Mouse (Mus musculus) gastrocnemius, adult 2 months (tissue): Measurements from ENCODE around the gene Cplane1. TPM values are rescaled to one million over a fixed set of nuclear protein-coding genes. Genes with fewer than 3 reads are reported as not detected.

Source experiments
- DNase-seq: peaks from one replicate; pipeline ENCODE4 v3.0.0; 2022
- H3K27ac ChIP-seq: fragments of 200-600 bp; 2 replicates; pipeline ENCODE4 v1.8.1; 2022; ENCODE audit warnings: mild to moderate bottlenecking
- H3K4me3 ChIP-seq: fragments of 200-600 bp; 2 replicates; pipeline ENCODE4 v1.8.1; 2022; ENCODE audit warnings: mild to moderate bottlenecking, moderate library complexity
- CTCF ChIP-seq: fragments of 200-600 bp; IDR thresholded peaks from 2 replicates; pipeline ENCODE4 v1.8.1; 2022; ENCODE audit warnings: antibody characterized with exemption, mild to moderate bottlenecking, moderate library complexity
- intact Hi-C: fragments of 180-260 bp; cut with DNase I; formaldehyde crosslinking; loops from one replicate; pipeline ENCODE4 v1.15.1; 2025
- total RNA-seq, 2 experiments: library from RNA; stranded (reverse); gene quantifications; 2 replicates each; pipeline ENCODE4 v1.2.3; 2021

Cplane1 gene
- total RNA-seq, 2 experiments from 2014 or later: 3.1 to 3.4 TPM

GRCm38 (mm10) chr15:8319191-8319590 is 150.3 kb downstream of the Cplane1 start:
- no peak overlapping the region for H3K27ac ChIP-seq
- no peak for TF ChIP-seq CTCF
- DNase-seq: no peak
- H3K4me3 ChIP-seq: no peak overlapping the region
- intact Hi-C loops: no loop called here

Other genes starting within 250 kb of the Cplane1 start
- 10 to 100 TPM; 20.4 to 23.1 TPM for gene Wdr70, start 69.9 kb upstream of the Cplane1 start, total RNA-seq
- gene Nup155, start 59.8 kb upstream of the Cplane1 start, total RNA-seq: 1 to 10 TPM; 8.1 to 8.8 TPM